Mouse (Mus musculus) intestine, postnatal 0 days (tissue): ENCODE data around the gene Ubr1. TPM values are rescaled to one million over a fixed set of nuclear protein-coding genes. Genes with fewer than 3 reads are reported as not detected.
A peak's percentile ranks its signal among the peaks of the same experiment; 100 is the strongest.

Experiments used
- ATAC-seq: fragments of 200-750 bp; cut with Nextera tagmentation; 2 replicates; pipeline ENCODE4 v1.8.0; 2017; ENCODE audit warnings: mild to moderate bottlenecking, moderate TSS enrichment, moderate library complexity
- H3K27ac ChIP-seq: fragments of 300-500 bp; sonication (generic); 2 replicates; pipeline ENCODE4 v1.5.1; 2014; ENCODE audit warnings: mild to moderate bottlenecking, low read depth, low read length, moderate library complexity
- H3K27me3 ChIP-seq: fragments of 300-500 bp; sonication (generic); replicated peaks from 2 replicates; pipeline ENCODE4 v1.6.1; 2014; ENCODE audit warnings: low read length, mixed read lengths; ENCODE audit not compliant: control insufficient read depth, insufficient read depth
- H3K36me3 ChIP-seq: fragments of 300-500 bp; sonication (generic); 2 replicates; pipeline ENCODE4 v1.6.1; 2014; ENCODE audit warnings: mild to moderate bottlenecking, moderate library complexity; ENCODE audit not compliant: control insufficient read depth, insufficient read depth
- H3K4me1 ChIP-seq: fragments of 300-500 bp; sonication (generic); replicated peaks from 2 replicates; pipeline ENCODE4 v1.6.1; 2014; ENCODE audit warnings: antibody characterized with exemption, low read length, mixed read lengths; ENCODE audit not compliant: control insufficient read depth, insufficient read depth
- H3K4me2 ChIP-seq: fragments of 300-500 bp; sonication (generic); replicated peaks from 2 replicates; pipeline ENCODE4 v1.6.1; 2014; ENCODE audit warnings: low read depth, mild to moderate bottlenecking, moderate library complexity
- H3K4me3 ChIP-seq: fragments of 300-500 bp; sonication (generic); 2 replicates; pipeline ENCODE4 v1.5.1; 2014; ENCODE audit warnings: low read depth, low read length
- H3K9ac ChIP-seq: fragments of 300-500 bp; sonication (generic); 2 replicates; pipeline ENCODE4 v1.6.1; 2014; ENCODE audit warnings: mild to moderate bottlenecking, low read depth, low read length
- H3K9me3 ChIP-seq: fragments of 300-500 bp; sonication (generic); 2 replicates; pipeline ENCODE4 v1.6.1; 2016; ENCODE audit warnings: mixed run types; ENCODE audit not compliant: control insufficient read depth
- CTCF ChIP-seq: sonication (generic); IDR thresholded peaks from 2 replicates; pipeline ENCODE4 v1.5.1; 2016; ENCODE audit warnings: low read depth, mild to moderate bottlenecking, control low read depth, antibody characterized with exemption, moderate library complexity
- WGBS: fragments of 180-500 bp; shearing (Covaris S2); extraction: QIAGEN DNeasy Blood & Tissue Kit; methylation state at CpG from one replicate; pipeline ENCODE4 v1.1.7; 2014; 5-methylcytosine and 5-hydroxymethylcytosine counted together
- polyA plus RNA-seq: library from polyadenylated mRNA; unstranded; fragments of >200 nt; fragmentation: Nextera tagmentation; extraction: Ambion mirVana; gene quantifications from 2 replicates; pipeline ENCODE4 v1.2.1, GENCODE M21; 2015

Ubr1 gene
- polyA plus RNA-seq, 1 experiment from 2014 or later, result 6.5 TPM

GRCm38 (mm10) chr2:120991196-120991595 lies 20.7 kb upstream of the Ubr1 start:
- no peaks in the 10 kb centered on the region for H3K27me3 ChIP-seq
- no peak overlapping the region for H3K4me2 ChIP-seq
- H3K36me3 ChIP-seq, result no peaks in the 10 kb centered on the region
- no peak overlapping the region for H3K9ac ChIP-seq
- no peak overlapping the region for H3K27ac ChIP-seq
- TF ChIP-seq CTCF, result no peak
- no peaks in the 10 kb centered on the region for H3K4me1 ChIP-seq
- 74% methylated on average over 4 of the region's 4 CpGs for WGBS
- H3K4me3 ChIP-seq, result no peak overlapping the region
- no peak for ATAC-seq
- H3K9me3 ChIP-seq, result no peaks in the 10 kb centered on the region

GRCm38 (mm10) chr2:120985241-120985640 lies 14.7 kb upstream of the Ubr1 start:
- peak; percentile 38 for TF ChIP-seq CTCF
- ATAC-seq, result no peak
- Histone ChIP-seq H3K27me3 (no peaks in the 10 kb centered on the region), H3K4me1 (no peaks in the 10 kb centered on the region), H3K4me2 (no peak overlapping the region), H3K4me3 (no peak overlapping the region), H3K27ac (no peak overlapping the region), H3K9ac (no peak overlapping the region), H3K36me3 (no peaks in the 10 kb centered on the region), H3K9me3 (no peaks in the 10 kb centered on the region)
- 94% methylated on average over 1 of the region's 1 CpGs for WGBS

GRCm38 (mm10) chr2:120983611-120984010 lies 13.1 kb upstream of the Ubr1 start:
- H3K4me2 ChIP-seq, result no peak overlapping the region
- peak overlapping the region; percentile 28; the same call in 1 of the 2 replicates for H3K27ac ChIP-seq
- no peaks in the 10 kb centered on the region for H3K4me1 ChIP-seq
- H3K27me3 ChIP-seq, result no peaks in the 10 kb centered on the region
- no peak for TF ChIP-seq CTCF
- WGBS, result 63% methylated on average over 2 of the region's 2 CpGs
- H3K9me3 ChIP-seq, result no peaks in the 10 kb centered on the region
- no peak overlapping the region for H3K4me3 ChIP-seq
- ATAC-seq, result no peak
- H3K36me3 ChIP-seq, result no peaks in the 10 kb centered on the region
- H3K9ac ChIP-seq, result no peak overlapping the region

- H3K27ac ChIP-seq, result no peak overlapping the region
- no peaks in the 10 kb centered on the region for H3K27me3 ChIP-seq
- no peaks in the 10 kb centered on the region for H3K9me3 ChIP-seq
- H3K4me1 ChIP-seq, result no peaks in the 10 kb centered on the region
- H3K4me2 ChIP-seq, result no peak overlapping the region
- no peak overlapping the region for H3K4me3 ChIP-seq
- no peak for ATAC-seq
- no peaks in the 10 kb centered on the region for H3K36me3 ChIP-seq
- TF ChIP-seq CTCF, result no peak
- 33% methylated on average over 2 of the region's 2 CpGs for WGBS
- no peak overlapping the region for H3K9ac ChIP-seq
Measured at GRCm38 (mm10) chr2:120980861-120981260, 10.3 kb upstream of the Ubr1 start.

GRCm38 (mm10) chr2:120979819-120980218 lies 9.3 kb upstream of the Ubr1 start:
- Histone ChIP-seq H3K36me3 (no peaks in the 10 kb centered on the region), H3K27me3 (no peaks in the 10 kb centered on the region), H3K4me1 (no peaks in the 10 kb centered on the region), H3K4me3 (no peak overlapping the region), H3K4me2 (no peak overlapping the region), H3K9me3 (no peaks in the 10 kb centered on the region), H3K9ac (no peak overlapping the region), H3K27ac (no peak overlapping the region)
- no peak for ATAC-seq
- 84% methylated on average over 1 of the region's 1 CpGs for WGBS
- no peak for TF ChIP-seq CTCF

GRCm38 (mm10) chr2:120978693-120979037 lies 8.2 kb upstream of the Ubr1 start:
- 47% methylated on average over 2 of the region's 2 CpGs for WGBS

More at GRCm38 (mm10) chr2:120978693-120979037, 8.2 kb upstream of the Ubr1 start:
- no peaks in the 10 kb centered on the region for H3K27me3 ChIP-seq
- peak; percentile 44 for TF ChIP-seq CTCF
- H3K9ac ChIP-seq, result no peak overlapping the region
- no peaks in the 10 kb centered on the region for H3K36me3 ChIP-seq
- H3K4me2 ChIP-seq, result no peak overlapping the region
- H3K27ac ChIP-seq, result no peak overlapping the region
- no peaks in the 10 kb centered on the region for H3K4me1 ChIP-seq
- no peak overlapping the region for H3K4me3 ChIP-seq
- no peak for ATAC-seq
- no peaks in the 10 kb centered on the region for H3K9me3 ChIP-seq
